Mouse (Mus musculus) forebrain, postnatal 0 days (tissue): ENCODE results near the gene Fkbpl. TPM values are rescaled to one million over a fixed set of nuclear protein-coding genes. Genes with fewer than 3 reads are reported as not detected.

Source experiments
- ATAC-seq: fragments of 200-750 bp; cut with Nextera tagmentation; 2 replicates; pipeline ENCODE4 v1.8.0; 2017; ENCODE audit warnings: mild to moderate bottlenecking, moderate library complexity
- DNase-seq: peaks from one replicate; pipeline ENCODE4 v3.0.0-alpha.2; 2015
- H3K27ac ChIP-seq: fragments of 300-500 bp; sonication (generic); 2 replicates; pipeline ENCODE4 v1.5.1; 2014; ENCODE audit warnings: low read depth, mild to moderate bottlenecking, antibody characterized with exemption, low read length, moderate library complexity, mixed read lengths
- H3K27me3 ChIP-seq: fragments of 300-500 bp; sonication (generic); 2 replicates; pipeline ENCODE4 v1.6.1; 2014; ENCODE audit warnings: mild to moderate bottlenecking, low read length, mixed read lengths; ENCODE audit not compliant: insufficient read depth
- H3K36me3 ChIP-seq: fragments of 300-500 bp; sonication (generic); 2 replicates; pipeline ENCODE4 v1.6.1; 2014; ENCODE audit warnings: mild to moderate bottlenecking, moderate library complexity; ENCODE audit not compliant: insufficient read depth
- H3K4me1 ChIP-seq: fragments of 300-500 bp; sonication (generic); 2 replicates; pipeline ENCODE4 v1.6.1; 2014; ENCODE audit warnings: antibody characterized with exemption; ENCODE audit not compliant: insufficient read depth
- H3K4me2 ChIP-seq: fragments of 300-500 bp; sonication (generic); 2 replicates; pipeline ENCODE4 v1.6.1; 2014; ENCODE audit warnings: low read depth, mild to moderate bottlenecking, moderate library complexity
- H3K4me3 ChIP-seq: fragments of 300-500 bp; sonication (generic); 2 replicates; pipeline ENCODE4 v1.5.1; 2014; ENCODE audit warnings: low read depth, low read length, mixed read lengths
- H3K9ac ChIP-seq: fragments of 300-500 bp; sonication (generic); 2 replicates; pipeline ENCODE4 v1.6.1; 2014; ENCODE audit warnings: mild to moderate bottlenecking
- H3K9me3 ChIP-seq: fragments of 300-500 bp; sonication (generic); 2 replicates; pipeline ENCODE4 v1.6.1; 2016; ENCODE audit warnings: low read length
- CTCF ChIP-seq: sonication (generic); IDR thresholded peaks from 2 replicates; pipeline ENCODE4 v1.5.1; 2016; ENCODE audit warnings: antibody characterized with exemption, control low read depth, low read depth
- WGBS: fragments of 180-500 bp; shearing (Covaris S2); extraction: QIAGEN DNeasy Blood & Tissue Kit; methylation state at CpG from one replicate; pipeline ENCODE4 v1.1.7; 2014; 5-methylcytosine and 5-hydroxymethylcytosine counted together
- polyA plus RNA-seq: library from polyadenylated mRNA; unstranded; fragments of >200 nt; fragmentation: Nextera tagmentation; extraction: Ambion mirVana; gene quantifications from 2 replicates; pipeline ENCODE4 v1.2.1, GENCODE M21; 2015
- total RNA-seq: library from RNA; depleted of rRNA; stranded (reverse); fragments of >200 nt; gene quantifications from 2 replicates; pipeline ENCODE4 v1.2.3, GENCODE M21; 2014

The Fkbpl gene
- total and polyA plus RNA-seq, 2 experiments from 2014 or later = 9.6 to 11.4 TPM

GRCm38 (mm10) chr17:34659897-34660214, 15.3 kb downstream of the Fkbpl start:
- Histone ChIP-seq H3K4me3 (no peak overlapping the region), H3K9ac (no peak overlapping the region), H3K36me3 (no peaks in the 10 kb centered on the region), H3K9me3 (no peaks in the 10 kb centered on the region), H3K4me2 (no peak overlapping the region), H3K4me1 (no peaks in the 10 kb centered on the region), H3K27ac (no peak overlapping the region), H3K27me3 (peaks cover 4% of the 10 kb centered on the region; the same call in 1 of the 2 replicates)
- no peak for TF ChIP-seq CTCF
- 70% methylated on average over 3 of the region's 3 CpGs for WGBS
- ATAC-seq (no peak), DNase-seq (no peak)

GRCm38 (mm10) chr17:34660259-34660820, 15.8 kb downstream of the Fkbpl start:
- DNase-seq (no peak), ATAC-seq (no peak)
- no peaks in the 10 kb centered on the region for H3K36me3 ChIP-seq
- no peak overlapping the region for H3K4me2 ChIP-seq
- no peak overlapping the region for H3K9ac ChIP-seq
- H3K9me3 ChIP-seq = no peaks in the 10 kb centered on the region
- H3K27me3 ChIP-seq = peaks cover 4% of the 10 kb centered on the region; the same call in 1 of the 2 replicates
- WGBS = 38% methylated on average over 11 of the region's 11 CpGs
- no peak overlapping the region for H3K27ac ChIP-seq
- H3K4me1 ChIP-seq = no peaks in the 10 kb centered on the region
- TF ChIP-seq CTCF = no peak
- no peak overlapping the region for H3K4me3 ChIP-seq

GRCm38 (mm10) chr17:34661121-34661591, 16.6 kb downstream of the Fkbpl start:
- H3K4me3 ChIP-seq = peak overlapping the region; percentile 5; the same call in 1 of the 2 replicates
- DNase-seq = no peak
- no peaks in the 10 kb centered on the region for H3K4me1 ChIP-seq
- no peaks in the 10 kb centered on the region for H3K36me3 ChIP-seq
- no peak overlapping the region for H3K27ac ChIP-seq
- no peak for ATAC-seq
- H3K9ac ChIP-seq = no peak overlapping the region
- peak overlapping the region; percentile 35 for H3K4me2 ChIP-seq
- no peaks in the 10 kb centered on the region for H3K9me3 ChIP-seq
- 13% methylated on average over 19 of the region's 19 CpGs for WGBS
- TF ChIP-seq CTCF = no peak
- peaks cover 4% of the 10 kb centered on the region; the same call in 1 of the 2 replicates for H3K27me3 ChIP-seq

- no peak for ATAC-seq
- Histone ChIP-seq H3K9me3 (no peaks in the 10 kb centered on the region), H3K4me3 (no peak overlapping the region), H3K9ac (no peak overlapping the region), H3K27ac (no peak overlapping the region), H3K4me2 (no peak overlapping the region), H3K36me3 (no peaks in the 10 kb centered on the region), H3K27me3 (peaks cover 4% of the 10 kb centered on the region; the same call in 1 of the 2 replicates), H3K4me1 (no peaks in the 10 kb centered on the region)
- DNase-seq = no peak
- TF ChIP-seq CTCF = no peak
- WGBS = 73% methylated on average over 1 of the region's 1 CpGs
Observed at GRCm38 (mm10) chr17:34662468-34662867, 17.9 kb downstream of the Fkbpl start.

- no peak overlapping the region for H3K9ac ChIP-seq
- DNase-seq (no peak), ATAC-seq (no peak)
- peaks cover 4% of the 10 kb centered on the region; the same call in 1 of the 2 replicates for H3K27me3 ChIP-seq
- WGBS = 82% methylated on average over 8 of the region's 8 CpGs
- H3K36me3 ChIP-seq = no peaks in the 10 kb centered on the region
- H3K4me3 ChIP-seq = no peak overlapping the region
- H3K27ac ChIP-seq = no peak overlapping the region
- TF ChIP-seq CTCF = no peak
- no peaks in the 10 kb centered on the region for H3K4me1 ChIP-seq
- H3K4me2 ChIP-seq = no peak overlapping the region
- H3K9me3 ChIP-seq = no peaks in the 10 kb centered on the region
Observed at GRCm38 (mm10) chr17:34662978-34663377, 18.4 kb downstream of the Fkbpl start.

GRCm38 (mm10) chr17:34663558-34663957, 19.0 kb downstream of the Fkbpl start:
- Histone ChIP-seq H3K27me3 (peaks cover 4% of the 10 kb centered on the region; the same call in 1 of the 2 replicates), H3K4me1 (no peaks in the 10 kb centered on the region), H3K4me2 (no peak overlapping the region), H3K9me3 (no peaks in the 10 kb centered on the region), H3K4me3 (no peak overlapping the region), H3K27ac (no peak overlapping the region), H3K9ac (no peak overlapping the region), H3K36me3 (no peaks in the 10 kb centered on the region)
- no peak for TF ChIP-seq CTCF
- DNase-seq (no peak), ATAC-seq (no peak)
- 60% methylated on average over 1 of the region's 1 CpGs for WGBS

- H3K9ac ChIP-seq = no peak overlapping the region
Observed at GRCm38 (mm10) chr17:34664472-34664871, 19.9 kb downstream of the Fkbpl start.

More at GRCm38 (mm10) chr17:34664472-34664871, 19.9 kb downstream of the Fkbpl start:
- Histone ChIP-seq H3K27ac (no peak overlapping the region), H3K9me3 (no peaks in the 10 kb centered on the region), H3K36me3 (no peaks in the 10 kb centered on the region), H3K4me2 (no peak overlapping the region), H3K4me3 (no peak overlapping the region), H3K4me1 (no peaks in the 10 kb centered on the region), H3K27me3 (peaks cover 4% of the 10 kb centered on the region; the same call in 1 of the 2 replicates)
- TF ChIP-seq CTCF = no peak
- DNase-seq = no peak
- 77% methylated on average over 7 of the region's 7 CpGs for WGBS
- ATAC-seq = no peak
